Mouse (Mus musculus) megakaryocyte, adult 5-6 weeks (primary cell): Measurements from ENCODE around the gene Txndc2. TPM values are rescaled to one million over a fixed set of nuclear protein-coding genes. Genes with fewer than 3 reads are reported as not detected.

ENCODE experiments used
- ATAC-seq: 2 replicates; pipeline ENCODE4 v1.8.0; 2016; ENCODE audit warnings: mild to moderate bottlenecking, inconsistent platforms; ENCODE audit not compliant: poor library complexity, severe bottlenecking
- total RNA-seq, 2 experiments: library from RNA; stranded (forward) in 1 of 2; stranded (reverse) in 1 of 2; fragments of 153-499, 151-499 nt in 1 of 2; fragments of 221-1000, 200-1000 nt in 1 of 2; gene quantifications; 2 replicates each; pipeline versions ENCODE4 v1.2.3 to v1.2.4; 2015 to 2017

Txndc2 gene
- total RNA-seq, 2 experiments from 2014 or later = not detected

DNA sequence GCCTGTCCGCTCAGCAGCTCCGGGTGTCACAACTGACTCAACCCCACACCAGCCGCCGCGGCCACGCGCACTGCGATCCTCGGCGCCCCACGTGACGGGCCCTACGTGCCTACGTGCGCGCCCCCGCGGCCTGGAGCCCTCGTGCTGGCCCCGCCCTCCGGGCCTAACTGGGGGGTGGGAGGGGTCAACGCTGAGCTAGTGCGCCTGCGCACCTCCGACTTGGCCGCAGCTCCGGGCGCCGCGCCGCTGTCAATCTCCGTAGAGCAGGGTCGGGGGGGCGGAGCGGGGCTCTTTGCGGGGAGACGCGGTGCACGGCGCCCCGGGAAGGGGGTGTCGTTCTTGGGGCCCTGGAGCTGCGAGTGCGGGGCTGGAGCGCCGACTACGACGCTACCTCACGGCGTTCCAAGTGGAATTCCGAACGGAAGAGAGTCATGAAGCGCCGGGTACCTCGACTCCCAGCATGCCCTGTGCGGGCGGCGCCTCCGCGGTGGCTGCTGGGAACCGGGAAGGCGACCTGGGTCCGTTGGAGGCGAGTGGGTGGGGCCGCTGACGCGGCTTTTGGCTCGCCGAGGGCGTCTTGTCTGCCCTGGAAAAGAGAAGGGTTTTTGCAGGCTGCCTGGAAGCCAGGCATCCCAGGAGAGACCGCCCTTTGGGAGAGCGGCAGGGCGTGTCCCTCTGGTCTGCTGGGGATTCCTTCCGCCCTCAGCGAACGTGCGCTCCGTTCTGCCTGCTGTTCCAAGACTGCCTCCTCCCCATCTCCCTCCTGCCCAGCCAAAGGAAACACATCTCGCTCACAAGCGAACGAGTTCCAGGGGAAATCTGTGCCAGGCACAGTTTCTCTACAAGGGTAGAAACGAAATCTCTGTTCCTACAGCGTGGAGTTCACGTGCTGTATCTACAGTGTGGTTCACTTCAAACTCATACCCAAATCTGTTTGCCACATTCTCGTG, 28.2 kb downstream of the Txndc2 start, which contains the start of gene Vapa:
Vapa (minus strand) TSS at position 93 of the 950 bp plus-strand sequence.
- peak; percentile 85 for ATAC-seq

DNA sequence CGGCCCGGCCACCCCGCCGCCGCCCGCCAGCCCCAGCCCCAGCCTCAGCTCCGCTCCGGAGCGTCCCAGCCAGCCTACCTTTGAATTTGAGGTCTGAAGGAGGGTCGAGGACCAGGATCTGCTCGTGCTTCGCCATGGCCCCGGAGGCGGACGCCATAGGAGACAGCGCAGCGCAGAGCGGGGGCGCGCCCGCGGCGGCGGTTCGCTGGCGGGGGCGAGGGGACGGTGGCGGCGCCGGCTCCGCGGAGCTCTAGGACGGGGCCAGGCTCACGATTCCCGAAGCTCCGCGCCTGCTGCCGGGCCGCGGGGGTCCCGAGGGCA, 28.9 kb downstream of the Txndc2 start:
- no peak for ATAC-seq

DNA sequence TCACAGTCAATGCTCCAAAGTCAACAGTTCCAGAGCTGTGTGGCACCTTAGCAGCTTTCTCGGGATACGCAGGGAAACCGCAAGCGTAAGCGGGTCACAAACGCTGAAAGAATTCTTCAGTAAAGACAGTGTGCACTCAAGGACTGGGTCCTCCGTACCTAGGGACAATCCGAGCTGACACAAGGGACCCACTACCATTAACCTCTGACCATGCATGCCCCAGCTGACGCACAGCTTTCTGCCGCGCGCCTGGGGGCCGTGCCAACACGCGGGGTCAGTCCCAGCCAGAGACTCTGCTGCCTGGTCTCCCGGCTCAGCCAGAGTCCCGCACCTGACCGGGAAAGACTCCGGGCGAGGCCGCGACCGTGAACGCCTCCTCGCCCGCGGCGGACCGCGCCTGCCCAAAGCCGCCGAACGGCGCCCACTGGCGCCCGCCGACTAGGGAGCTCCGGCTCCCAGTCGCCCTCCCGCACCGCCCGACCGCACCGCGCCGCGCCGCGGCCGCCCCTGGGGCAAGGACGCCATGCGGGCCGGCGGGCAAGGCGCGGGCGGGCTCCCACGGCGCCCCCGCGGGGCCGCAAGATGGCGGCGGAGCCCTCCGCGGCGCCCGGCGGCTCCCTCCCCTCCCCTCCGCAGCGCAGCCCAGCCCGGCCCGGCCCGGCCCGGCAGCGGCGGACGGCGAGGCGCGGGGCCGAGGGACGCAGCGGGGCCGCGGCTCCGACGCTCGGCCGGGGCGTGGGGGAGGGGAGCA, 29.4 kb downstream of the Txndc2 start:
- ATAC-seq = no peak

DNA sequence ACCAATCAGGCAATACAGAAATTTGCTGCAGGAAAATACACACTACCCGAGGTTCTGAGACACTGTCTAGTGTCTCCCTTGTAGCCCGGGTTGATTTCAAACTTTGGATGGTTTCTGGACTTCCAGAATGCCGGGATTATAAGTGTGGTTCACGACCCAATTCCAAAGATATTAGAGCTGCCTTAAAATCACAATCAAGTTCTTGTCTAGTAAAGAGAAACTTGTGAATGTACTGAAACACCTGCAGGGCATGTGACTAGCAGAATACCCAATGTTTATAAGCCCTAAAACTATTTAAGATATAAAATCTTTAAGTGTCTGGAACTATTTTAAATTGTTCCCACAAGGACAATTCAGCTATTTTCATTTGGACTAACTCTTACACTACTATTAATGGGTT, 30.2 kb downstream of the Txndc2 start:
- ATAC-seq = no peak

DNA sequence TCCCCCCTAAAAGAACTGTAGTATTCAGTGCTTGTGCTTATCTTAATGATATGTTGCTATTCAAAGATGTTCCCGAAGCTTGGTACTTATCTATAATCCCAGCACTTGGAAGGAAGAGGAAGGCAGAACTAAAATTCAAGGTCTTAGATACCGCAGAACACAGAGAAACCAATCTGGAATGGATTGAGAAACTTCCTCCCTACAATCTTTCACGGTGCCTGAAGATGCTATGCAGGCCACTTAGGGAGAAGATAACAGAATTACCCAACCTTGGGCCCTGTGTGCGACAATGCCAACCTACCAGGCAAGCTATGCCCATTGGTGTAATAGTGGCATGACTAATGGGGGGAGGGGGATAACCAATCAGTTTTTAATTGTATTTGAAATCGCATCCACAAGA, 33.2 kb downstream of the Txndc2 start:
- peak; percentile 30 for ATAC-seq

DNA sequence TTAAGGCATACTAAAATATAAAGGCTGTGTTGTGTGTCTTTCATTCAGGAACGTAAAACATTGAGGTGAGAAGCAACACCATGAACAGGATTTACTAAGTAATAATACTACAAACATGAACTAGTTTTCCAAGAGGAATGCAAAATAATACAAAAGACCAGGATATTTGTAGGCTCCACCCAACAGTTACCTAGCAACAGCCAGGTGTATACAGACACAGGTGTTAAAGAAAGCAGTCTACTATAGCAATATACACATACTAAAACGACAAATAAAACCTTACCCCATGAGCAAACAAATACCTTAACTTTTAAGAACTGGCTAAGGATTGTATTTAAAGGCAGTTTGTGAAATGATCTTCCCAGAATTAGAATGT, 33.7 kb downstream of the Txndc2 start:
- ATAC-seq = no peak

DNA sequence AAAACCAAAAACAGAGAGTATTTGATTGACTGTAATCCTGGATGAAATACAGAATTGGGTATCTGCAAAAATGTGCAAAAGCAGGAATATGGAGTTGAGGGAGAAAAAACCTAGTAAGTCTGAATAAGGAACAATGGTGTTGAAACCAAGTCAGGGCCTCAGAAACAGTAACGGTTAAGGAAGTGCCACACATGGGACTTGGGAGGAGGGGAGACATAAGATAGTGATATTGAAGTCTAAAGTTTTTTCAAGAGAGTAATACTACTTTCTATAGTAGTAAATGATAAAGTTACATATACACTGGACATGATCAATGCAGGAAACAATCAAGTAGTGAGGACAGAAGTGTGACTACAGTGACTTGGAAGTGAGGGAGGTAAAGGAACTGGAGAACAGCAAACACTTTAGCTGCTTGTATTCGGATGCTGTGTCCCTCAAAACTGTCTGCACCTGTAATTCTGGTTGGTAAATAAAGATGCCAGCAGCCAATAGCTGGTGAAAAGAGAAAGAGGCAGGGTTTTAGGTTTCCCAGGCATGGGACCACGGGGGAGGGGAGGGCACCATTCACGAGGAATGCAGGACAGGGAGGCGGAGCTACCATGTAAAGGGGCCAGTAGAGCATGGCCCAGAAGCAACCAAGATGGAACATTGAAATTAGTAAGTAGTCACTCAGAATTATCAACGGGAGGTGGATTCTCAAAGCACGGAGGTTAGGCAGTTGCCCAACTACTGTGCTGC, 34.2 kb downstream of the Txndc2 start:
- peak; percentile 50 for ATAC-seq

DNA sequence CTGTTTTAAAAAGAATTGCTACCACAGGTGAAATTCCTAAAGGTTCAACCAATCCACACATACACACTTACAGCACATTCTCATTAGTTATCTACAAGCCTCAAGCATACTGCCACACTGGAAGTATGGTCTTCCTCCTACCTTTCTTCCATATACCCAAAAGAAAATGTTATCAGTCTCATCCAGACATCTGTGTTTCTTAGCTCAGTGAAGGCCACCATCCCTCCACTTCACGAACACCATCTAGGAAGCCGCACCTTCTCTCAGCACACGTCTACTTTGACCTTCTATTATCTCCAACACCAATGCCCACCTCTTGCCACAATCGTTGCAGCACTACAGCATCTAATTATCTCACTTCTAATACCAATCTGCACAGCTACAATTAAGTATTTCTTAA, 36.0 kb downstream of the Txndc2 start:
- ATAC-seq = no peak

DNA sequence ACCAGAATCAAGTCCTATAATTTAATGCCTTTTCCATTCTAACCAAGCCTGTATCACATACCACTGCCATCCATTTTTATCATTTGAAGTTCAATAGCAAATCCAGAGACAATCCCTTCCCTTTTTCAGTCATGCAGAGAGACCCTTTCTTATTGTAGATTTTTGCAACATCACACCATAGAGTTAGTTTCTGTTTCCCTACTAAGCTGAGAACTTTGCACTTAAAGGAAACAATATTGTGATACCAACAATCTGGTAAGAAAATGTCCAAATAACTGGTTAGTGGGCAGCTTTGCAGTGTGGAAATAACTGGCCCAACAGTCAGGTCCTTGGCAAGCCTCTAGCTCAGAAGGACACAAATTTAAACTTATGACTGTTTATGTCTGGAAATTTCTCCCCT, 37.1 kb downstream of the Txndc2 start:
- ATAC-seq = peak; percentile 14; the same call in 1 of the 2 replicates

DNA sequence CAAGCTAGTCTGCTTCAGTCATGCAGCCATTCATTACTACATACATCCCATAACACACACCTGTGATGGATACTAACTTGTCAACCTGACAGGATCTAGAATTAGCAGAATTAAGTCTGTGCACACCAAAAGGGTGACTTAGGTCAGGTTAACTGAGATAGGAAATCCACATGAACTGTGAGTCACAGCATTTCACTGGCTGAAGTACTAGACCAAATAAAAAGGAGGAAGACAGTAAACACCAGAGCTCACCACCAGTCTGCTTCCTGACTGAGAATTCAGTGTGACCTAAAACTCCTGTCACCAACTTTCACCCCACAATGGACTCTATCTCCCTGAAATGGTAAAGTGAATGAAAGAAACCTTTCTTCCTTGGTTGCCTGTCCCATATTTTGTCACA, 37.7 kb downstream of the Txndc2 start:
- ATAC-seq = peak; percentile 58

DNA sequence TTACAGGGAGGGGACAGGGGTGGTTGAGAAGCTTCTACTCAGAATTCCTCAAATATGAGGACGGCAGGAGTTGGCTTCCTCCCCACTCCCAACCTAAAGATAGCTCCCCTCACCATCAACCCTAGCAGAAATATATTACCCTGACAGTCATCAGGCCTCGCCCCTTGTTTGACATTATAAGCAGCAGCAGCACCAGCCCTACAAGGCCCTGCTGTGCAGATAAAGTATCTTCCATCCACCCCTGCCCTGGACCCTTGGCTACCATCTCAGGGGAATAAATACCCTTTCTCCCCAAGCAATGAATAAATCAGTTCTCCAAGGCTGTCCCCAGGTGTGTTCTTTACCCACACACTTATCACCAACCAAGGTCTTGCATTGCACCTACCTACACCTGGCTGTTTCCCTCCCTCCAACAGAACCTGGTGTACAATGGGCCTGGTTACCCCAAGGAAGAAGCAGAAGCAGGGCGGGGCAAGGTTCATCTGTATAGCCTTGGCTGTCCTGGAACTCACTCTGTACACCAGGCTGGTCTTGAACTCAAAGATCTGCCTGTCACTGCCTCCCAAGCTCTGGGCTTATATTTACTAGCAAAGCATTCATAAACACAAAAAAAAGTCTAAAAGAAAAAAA, 44.0 kb downstream of the Txndc2 start:
- no peak for ATAC-seq

DNA sequence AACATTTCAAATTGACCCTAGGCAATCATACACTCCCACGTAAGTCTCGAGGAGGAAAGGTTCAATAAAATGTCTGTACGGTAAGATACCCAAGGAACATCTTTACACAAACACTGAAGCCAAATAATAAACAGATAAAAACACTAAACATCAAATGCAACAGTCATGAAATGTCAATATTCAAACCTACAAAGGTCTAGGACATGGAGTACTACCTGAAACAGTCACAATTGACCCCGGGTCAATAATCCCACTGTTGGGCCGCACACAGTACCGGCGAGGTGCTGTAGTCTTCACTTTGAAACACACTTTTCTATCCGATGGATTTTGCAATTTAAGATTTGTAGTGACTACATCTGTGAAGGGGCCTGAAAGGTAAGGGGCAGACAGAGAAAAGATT, 47.3 kb downstream of the Txndc2 start:
- ATAC-seq = no peak

Other genes starting within 250 kb of the Txndc2 start
- not detected in 2 replicates for gene Tmem232, start 101.4 kb downstream of the Txndc2 start, total RNA-seq (2015)
- not detected in 2 replicates for gene Tmem232, start 101.4 kb downstream of the Txndc2 start, total RNA-seq (2017)
- 169 and 178 TPM in 2 replicates for gene Vapa, start 28.6 kb downstream of the Txndc2 start, total RNA-seq (2015)
- gene Vapa, start 28.6 kb downstream of the Txndc2 start, total RNA-seq (2017) = 110 and 122 TPM in 2 replicates
- 50.9 and 56.6 TPM in 2 replicates for gene Rab31, start 130.6 kb upstream of the Txndc2 start, total RNA-seq (2015)
- gene Rab31, start 130.6 kb upstream of the Txndc2 start, total RNA-seq (2017) = 85.0 and 90.9 TPM in 2 replicates
- gene Ppp4r1, start 140.4 kb upstream of the Txndc2 start, total RNA-seq (2015) = 57.8 and 78.5 TPM in 2 replicates
- gene Ppp4r1, start 140.4 kb upstream of the Txndc2 start, total RNA-seq (2017) = 57.3 and 58.5 TPM in 2 replicates
- 32.3 and 34.9 TPM in 2 replicates for gene Ralbp1, start 243.6 kb upstream of the Txndc2 start, total RNA-seq (2015)
- 102 and 104 TPM in 2 replicates for gene Ralbp1, start 243.6 kb upstream of the Txndc2 start, total RNA-seq (2017)